8 mouse cellular contexts compared by ENCODE assay signal in the genomic region with DNA sequence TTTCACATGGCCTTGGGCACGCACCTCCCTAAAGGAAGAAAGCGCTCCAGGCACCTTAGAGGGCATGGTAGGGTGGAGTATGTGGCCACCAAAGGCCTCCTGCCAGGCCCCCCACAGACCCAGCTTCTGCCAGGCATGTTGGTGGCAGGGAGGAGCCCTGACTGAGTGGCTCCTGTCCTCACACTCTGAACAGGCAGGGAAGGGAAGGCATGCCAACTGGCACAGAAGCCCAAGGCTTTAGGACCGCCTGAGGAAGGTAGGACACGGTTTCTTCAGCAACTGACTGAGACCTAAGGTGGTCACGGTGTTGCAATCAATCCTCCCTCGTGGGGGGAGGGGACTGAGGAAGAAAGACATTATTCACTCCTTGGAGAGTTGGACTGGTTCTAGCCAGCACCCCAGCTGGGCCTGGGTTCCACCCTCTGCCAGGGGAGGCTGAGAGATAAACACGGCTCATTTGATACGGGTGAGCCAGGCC. TPM values are rescaled to one million over a fixed set of nuclear protein-coding genes. Genes with fewer than 3 reads are reported as not detected.
DNase-seq lines count a peak whose midpoint lies in the region; ATAC-seq lines count a peak whose summit lies in the region.
"Had no signal": no experiment of that assay in that cellular context is flagged by ENCODE, and none has a peak within 500 bp of the region (broad histone marks: within the 10 kb centered on the region; RNA-seq: fewer than 3 reads in every experiment).

No protein-coding gene starts in this region.

- no peak overlapping the region for H3K9ac ChIP-seq in midbrain, embryonic 11.5 days (ENCODE audit: low read length)
- no peak overlapping the region for H3K9ac ChIP-seq in midbrain, embryonic 13.5 days (replicated peaks)
- no peak overlapping the region for H3K9ac ChIP-seq in forebrain, embryonic 12.5 days
- H3K9ac ChIP-seq in forebrain, embryonic 11.5 days (ENCODE audit: low read length), result no peak overlapping the region
- H3K9ac ChIP-seq: limb, embryonic 15.5 days had no signal

- H3K4me1 ChIP-seq in midbrain, embryonic 11.5 days (ENCODE audit: control insufficient read depth, insufficient read depth, low read length), result no peaks in the 10 kb centered on the region
- no peaks in the 10 kb centered on the region for H3K4me1 ChIP-seq in midbrain, embryonic 13.5 days (replicated peaks)
- peaks cover 3% of the 10 kb centered on the region; the same call in 1 of the 2 replicates for H3K4me1 ChIP-seq in forebrain, embryonic 12.5 days
- H3K4me1 ChIP-seq in forebrain, embryonic 11.5 days (replicated peaks; ENCODE audit: control insufficient read depth, insufficient read depth, low read length), result no peaks in the 10 kb centered on the region

- H3K27ac ChIP-seq in midbrain, embryonic 11.5 days (ENCODE audit: low read depth, low read length), result no peak overlapping the region
- no peak overlapping the region for H3K27ac ChIP-seq in midbrain, embryonic 13.5 days
- no peak overlapping the region for H3K27ac ChIP-seq in forebrain, embryonic 12.5 days
- no peak overlapping the region for H3K27ac ChIP-seq in forebrain, embryonic 11.5 days (ENCODE audit: low read depth, low read length)
- H3K27ac ChIP-seq: limb, embryonic 15.5 days had no signal

- ATAC-seq in midbrain, embryonic 11.5 days (ENCODE audit: low FRiP score), result no peak
- ATAC-seq in midbrain, embryonic 13.5 days, result no peak
- ATAC-seq in forebrain, embryonic 12.5 days (ENCODE audit: low FRiP score), result no peak
- no peak for ATAC-seq in forebrain, embryonic 11.5 days (replicated peaks; ENCODE audit: low FRiP score)

- H3K9me3 ChIP-seq in midbrain, embryonic 11.5 days (ENCODE audit: control insufficient read depth, low read length), result no peaks in the 10 kb centered on the region
- no peaks in the 10 kb centered on the region for H3K9me3 ChIP-seq in midbrain, embryonic 13.5 days
- H3K9me3 ChIP-seq in forebrain, embryonic 12.5 days, result no peaks in the 10 kb centered on the region
- no peaks in the 10 kb centered on the region for H3K9me3 ChIP-seq in forebrain, embryonic 11.5 days (ENCODE audit: control insufficient read depth, low read length)
- H3K9me3 ChIP-seq: limb, embryonic 15.5 days had no signal

- WGBS in midbrain, embryonic 11.5 days, result 68% methylated on average over 8 of the region's 8 CpGs
- WGBS in midbrain, embryonic 13.5 days, result 69% methylated on average over 8 of the region's 8 CpGs
- WGBS in forebrain, embryonic 12.5 days, result 75% methylated on average over 8 of the region's 8 CpGs
- WGBS in forebrain, embryonic 11.5 days, result 76% methylated on average over 8 of the region's 8 CpGs

- no peaks in the 10 kb centered on the region for H3K36me3 ChIP-seq in midbrain, embryonic 11.5 days (ENCODE audit: control insufficient read depth, insufficient read depth, low read length)
- H3K36me3 ChIP-seq in midbrain, embryonic 13.5 days, result no peaks in the 10 kb centered on the region
- H3K36me3 ChIP-seq in forebrain, embryonic 12.5 days (replicated peaks), result no peaks in the 10 kb centered on the region
- no peaks in the 10 kb centered on the region for H3K36me3 ChIP-seq in forebrain, embryonic 11.5 days (ENCODE audit: control insufficient read depth, insufficient read depth, low read length)
- H3K36me3 ChIP-seq: limb, embryonic 15.5 days had no signal

- peak; percentile 14 for DNase-seq in midbrain, embryonic 11.5 days (ENCODE audit: low spot score, missing footprints)
- DNase-seq in cerebellum, adult 8-10 months, result peak; percentile 67
- DNase-seq in kidney, adult 18-20 months, result peak; percentile 71
- DNase-seq in ovary, postnatal 36 days (ENCODE audit: low spot score), result peak; percentile 68
- no peak for DNase-seq in forebrain, embryonic 11.5 days (ENCODE audit: low spot score)

- H3K27me3 ChIP-seq in midbrain, embryonic 11.5 days (ENCODE audit: control insufficient read depth, insufficient read depth, low read length), result peaks cover 3% of the 10 kb centered on the region; the same call in 1 of the 2 replicates
- peaks cover 12% of the 10 kb centered on the region; the same call in 1 of the 2 replicates for H3K27me3 ChIP-seq in midbrain, embryonic 13.5 days
- H3K27me3 ChIP-seq in forebrain, embryonic 12.5 days, result peaks cover 16% of the 10 kb centered on the region
- H3K27me3 ChIP-seq in forebrain, embryonic 11.5 days (ENCODE audit: control insufficient read depth, insufficient read depth, low read length), result no peaks in the 10 kb centered on the region

- no peak overlapping the region for H3K4me3 ChIP-seq in midbrain, embryonic 11.5 days (ENCODE audit: low read depth, low read length)
- no peak overlapping the region for H3K4me3 ChIP-seq in midbrain, embryonic 13.5 days (replicated peaks)
- H3K4me3 ChIP-seq in forebrain, embryonic 12.5 days (replicated peaks), result no peak overlapping the region
- H3K4me3 ChIP-seq in forebrain, embryonic 11.5 days (ENCODE audit: low read depth, low read length), result no peak overlapping the region
- H3K4me3 ChIP-seq: limb, embryonic 15.5 days had no signal

- no peak overlapping the region for H3K4me2 ChIP-seq in midbrain, embryonic 11.5 days
- H3K4me2 ChIP-seq in midbrain, embryonic 13.5 days (replicated peaks), result no peak overlapping the region
- H3K4me2 ChIP-seq in forebrain, embryonic 12.5 days, result no peak overlapping the region
- H3K4me2 ChIP-seq in forebrain, embryonic 11.5 days (ENCODE audit: low read depth, low read length, severe bottlenecking), result no peak overlapping the region
- H3K4me2 ChIP-seq: limb, embryonic 15.5 days had no signal

RNA-seq across cellular contexts. Expression of a gene that starts 8.2 kb away (rescaled TPM):
- 0.11 TPM in 1 of 2 replicates, not detected in the other for polyA plus RNA-seq in midbrain, embryonic 11.5 days (2014; fragmentation: Nextera tagmentation; extraction: Ambion mirVana)
- polyA plus RNA-seq in midbrain, embryonic 13.5 days (2015; fragmentation: Nextera tagmentation; extraction: Ambion mirVana), result not detected in 2 replicates
- 0.13 and 0.20 TPM in 2 replicates for polyA plus RNA-seq in forebrain, embryonic 12.5 days (2016; fragmentation: Nextera tagmentation; extraction: Ambion mirVana)
- polyA plus RNA-seq in forebrain, embryonic 11.5 days (2014; fragmentation: Nextera tagmentation; extraction: Ambion mirVana), result 0.25 and 0.47 TPM in 2 replicates

RNA-seq across cellular contexts. Expression of a gene that starts 33.9 kb away (rescaled TPM):
- 6.5 and 6.6 TPM in 2 replicates for polyA plus RNA-seq in midbrain, embryonic 11.5 days (2014; fragmentation: Nextera tagmentation; extraction: Ambion mirVana)
- 5.0 and 5.5 TPM in 2 replicates for polyA plus RNA-seq in midbrain, embryonic 13.5 days (2015; fragmentation: Nextera tagmentation; extraction: Ambion mirVana)
- 6.0 and 7.1 TPM in 2 replicates for polyA plus RNA-seq in forebrain, embryonic 12.5 days (2016; fragmentation: Nextera tagmentation; extraction: Ambion mirVana)
- 7.8 and 7.9 TPM in 2 replicates for polyA plus RNA-seq in forebrain, embryonic 11.5 days (2014; fragmentation: Nextera tagmentation; extraction: Ambion mirVana)
